Mouse (Mus musculus): Measurements from ENCODE around the gene C530008M17Rik.
A peak's percentile ranks its signal among the peaks of the same experiment; 100 is the strongest.

- TF ChIP-seq CTCF (IDR thresholded peaks at IDR 0.05; ENCODE audit: extremely low read depth, insufficient read depth, low read length) (no peak), POLR2A (IDR thresholded peaks at IDR 0.05; ENCODE audit: extremely low read depth, insufficient read depth, low read length) (peak; percentile 98)
Measured at GRCm38 (mm10) chr5:76905405-76906154, 249.3 kb downstream of the C530008M17Rik start, which contains the start of gene Aasdh.

All from cortical plate, adult 2 months (tissue).